Mouse (Mus musculus) kidney, adult 2 months (tissue): ENCODE measurements around the gene Pole4. TPM values are rescaled to one million over a fixed set of nuclear protein-coding genes. Genes with fewer than 3 reads are reported as not detected.

Experiments used
- DNase-seq: peaks from one replicate; pipeline ENCODE4 v3.0.0; 2021
- H3K27ac ChIP-seq: fragments of 200-500 bp; 2 replicates; pipeline ENCODE4 v1.5.1; 2012; ENCODE audit warnings: low read depth, low read length, control low read depth, inconsistent platforms; ENCODE audit not compliant: insufficient read depth
- H3K27me3 ChIP-seq: fragments of 200-500 bp; replicated peaks from 2 replicates; pipeline ENCODE4 v1.6.1; 2012; ENCODE audit warnings: mild to moderate bottlenecking, moderate library complexity, low read length, inconsistent platforms; ENCODE audit not compliant: control insufficient read depth, insufficient read depth
- H3K36me3 ChIP-seq: fragments of 200-500 bp; 2 replicates; pipeline ENCODE4 v1.6.1; 2012; ENCODE audit warnings: mild to moderate bottlenecking, moderate library complexity, low read length, inconsistent platforms; ENCODE audit not compliant: control insufficient read depth, insufficient read depth
- H3K4me1 ChIP-seq: fragments of 200-500 bp; 2 replicates; pipeline ENCODE4 v1.6.1; 2011; ENCODE audit warnings: low read length; ENCODE audit not compliant: control insufficient read depth, insufficient read depth
- H3K4me3 ChIP-seq: fragments of 200-500 bp; 2 replicates; pipeline ENCODE4 v1.5.1; 2011; ENCODE audit warnings: mild to moderate bottlenecking, low read depth, low read length, control low read depth; ENCODE audit not compliant: insufficient read depth
- CTCF ChIP-seq: fragments of 200-500 bp; conservative IDR thresholded peaks from 2 replicates; pipeline ENCODE4 v1.5.1; 2011; ENCODE audit warnings: low read depth, mild to moderate bottlenecking, control low read depth, low read length, moderate library complexity, mixed read lengths; ENCODE audit not compliant: insufficient read depth, insufficient read length
- POLR2A ChIP-seq: fragments of 200-500 bp; IDR thresholded peaks from one replicate; pipeline ENCODE4 v1.6.1; 2011; ENCODE audit warnings: low read depth, low read length, control low read depth
- WGBS: fragments of 180-500 bp; shearing (Covaris S2); methylation state at CpG from one replicate; pipeline ENCODE4 v1.1.7; 2018; 5-methylcytosine and 5-hydroxymethylcytosine counted together
- polyA plus RNA-seq: library from polyadenylated mRNA; depleted of rRNA; stranded (reverse); fragments of >200 nt; gene quantifications from 2 replicates; pipeline ENCODE4 v1.2.3, GENCODE M21; 2012

The Pole4 gene
- polyA plus RNA-seq, 1 experiment: 14.0 TPM

- WGBS: 86% methylated on average over 4 of the region's 4 CpGs
- no peaks in the 10 kb centered on the region for H3K36me3 ChIP-seq
- H3K4me1 ChIP-seq: no peaks in the 10 kb centered on the region
- no peak for DNase-seq
- TF ChIP-seq CTCF (no peak), POLR2A (no peak)
- no peak overlapping the region for H3K4me3 ChIP-seq
- no peak overlapping the region for H3K27ac ChIP-seq
- H3K27me3 ChIP-seq: no peaks in the 10 kb centered on the region
These were observed 92.0 kb downstream of the Pole4 start for GRCm38 (mm10) chr6:82613201-82613600.

DNA sequence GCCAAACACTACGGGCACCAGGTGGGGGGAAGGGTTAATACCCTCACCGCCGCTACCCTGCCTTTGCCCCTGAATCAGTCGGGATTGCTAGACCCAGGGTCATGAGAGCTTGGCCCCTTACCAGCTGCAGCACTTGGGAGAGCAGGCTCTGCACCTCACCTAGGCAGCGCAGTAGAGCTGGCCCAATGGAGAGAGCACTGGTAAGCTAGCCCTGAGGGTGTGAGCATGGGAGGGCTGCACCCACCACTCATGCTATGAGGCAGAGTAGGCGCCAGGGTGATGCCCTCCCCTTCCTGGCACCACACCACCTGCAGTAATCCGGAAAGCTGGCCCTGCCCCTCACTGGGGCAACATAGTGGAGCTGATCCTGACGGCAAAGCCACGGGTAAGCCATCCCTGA is 94.1 kb downstream of the Pole4 start:
- Histone ChIP-seq H3K36me3 (no peaks in the 10 kb centered on the region), H3K27me3 (no peaks in the 10 kb centered on the region), H3K4me3 (no peak overlapping the region), H3K27ac (no peak overlapping the region), H3K4me1 (no peaks in the 10 kb centered on the region)
- WGBS: 86% methylated on average over 9 of the region's 9 CpGs
- no peak for DNase-seq
- TF ChIP-seq POLR2A (no peak), CTCF (no peak)

DNA sequence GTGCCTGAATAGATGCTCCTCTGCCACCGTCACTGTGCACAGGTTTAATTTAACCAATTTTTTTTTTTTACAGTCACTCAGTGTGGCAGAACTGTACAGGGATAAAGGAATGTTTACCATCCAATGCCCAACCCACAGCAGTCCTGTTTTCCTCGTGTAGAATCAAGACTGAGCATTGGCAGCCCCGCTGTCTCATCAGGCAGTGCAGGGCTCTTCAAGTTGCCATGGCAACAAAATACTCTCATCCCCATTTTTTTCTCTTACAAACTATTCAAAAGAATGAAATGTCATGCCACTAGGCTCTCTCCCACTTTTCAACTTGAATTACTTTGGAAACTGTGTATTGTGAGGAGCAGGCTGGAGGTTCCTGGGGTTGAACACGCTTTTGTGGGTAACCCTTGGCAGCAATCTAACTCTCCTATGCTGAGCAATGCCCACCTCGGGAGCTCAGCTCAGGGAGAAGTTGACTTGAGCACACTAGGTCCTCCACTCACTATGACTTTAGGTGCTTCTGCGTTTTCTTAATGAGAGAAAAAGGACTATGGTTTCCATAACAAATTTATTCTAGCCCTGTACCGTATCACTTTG is 95.7 kb downstream of the Pole4 start:
- no peak for TF ChIP-seq POLR2A
- TF ChIP-seq CTCF: no peak
- Histone ChIP-seq H3K4me1 (no peaks in the 10 kb centered on the region), H3K27me3 (no peaks in the 10 kb centered on the region), H3K4me3 (no peak overlapping the region), H3K27ac (no peak overlapping the region), H3K36me3 (no peaks in the 10 kb centered on the region)
- WGBS: 84% methylated on average over 7 of the region's 7 CpGs
- no peak for DNase-seq

DNA sequence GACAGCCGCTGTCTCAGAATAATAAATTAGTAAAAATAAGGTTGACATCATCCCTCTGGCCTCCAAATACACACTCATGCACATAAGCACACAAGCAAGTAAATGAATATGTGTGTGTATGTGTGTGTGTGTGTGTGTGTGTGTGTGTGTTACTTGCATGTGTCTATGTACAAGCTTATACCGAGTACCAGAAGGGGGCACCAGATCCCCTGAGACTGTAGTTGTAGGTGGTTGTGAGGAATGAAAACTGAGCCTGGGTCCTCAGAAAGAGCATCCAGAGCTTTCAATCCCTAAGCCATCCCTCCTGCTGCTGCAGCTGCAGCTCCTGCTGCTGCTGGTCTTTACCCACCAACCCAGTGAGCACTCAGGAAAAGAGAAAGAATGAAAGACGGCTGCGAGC is 96.4 kb downstream of the Pole4 start:
- TF ChIP-seq CTCF (no peak), POLR2A (no peak)
- DNase-seq: no peak
- no peaks in the 10 kb centered on the region for H3K27me3 ChIP-seq
- H3K4me1 ChIP-seq: no peaks in the 10 kb centered on the region
- no peak overlapping the region for H3K4me3 ChIP-seq
- H3K36me3 ChIP-seq: no peaks in the 10 kb centered on the region
- WGBS: 98% methylated on average over 4 of the region's 4 CpGs
- no peak overlapping the region for H3K27ac ChIP-seq

DNA sequence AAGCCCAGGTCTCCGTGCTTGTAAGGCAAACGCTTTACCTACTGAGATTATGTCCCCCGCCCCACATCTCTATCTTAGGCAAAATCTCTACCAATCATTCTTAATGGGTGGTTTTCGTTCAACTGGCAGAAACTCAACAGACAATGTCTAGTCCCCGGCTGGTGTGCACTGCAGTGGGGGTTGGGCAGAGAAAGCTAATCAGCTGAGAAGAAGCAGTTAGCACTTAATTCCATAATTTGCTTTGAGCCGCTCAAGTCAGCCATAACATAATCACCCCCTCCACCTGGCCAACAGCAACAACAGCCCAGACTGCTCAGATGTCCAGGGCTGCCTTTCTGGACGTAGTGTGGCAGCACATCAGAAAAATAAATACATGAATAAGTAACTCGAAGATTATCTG is 100.4 kb downstream of the Pole4 start:
- H3K27ac ChIP-seq: no peak overlapping the region
- no peaks in the 10 kb centered on the region for H3K36me3 ChIP-seq
- no peak overlapping the region for H3K4me3 ChIP-seq
- DNase-seq: no peak
- no peaks in the 10 kb centered on the region for H3K27me3 ChIP-seq
- WGBS: 44% methylated on average over 8 of the region's 8 CpGs
- H3K4me1 ChIP-seq: no peaks in the 10 kb centered on the region
- TF ChIP-seq POLR2A: no peak
- TF ChIP-seq CTCF: no peak

DNA sequence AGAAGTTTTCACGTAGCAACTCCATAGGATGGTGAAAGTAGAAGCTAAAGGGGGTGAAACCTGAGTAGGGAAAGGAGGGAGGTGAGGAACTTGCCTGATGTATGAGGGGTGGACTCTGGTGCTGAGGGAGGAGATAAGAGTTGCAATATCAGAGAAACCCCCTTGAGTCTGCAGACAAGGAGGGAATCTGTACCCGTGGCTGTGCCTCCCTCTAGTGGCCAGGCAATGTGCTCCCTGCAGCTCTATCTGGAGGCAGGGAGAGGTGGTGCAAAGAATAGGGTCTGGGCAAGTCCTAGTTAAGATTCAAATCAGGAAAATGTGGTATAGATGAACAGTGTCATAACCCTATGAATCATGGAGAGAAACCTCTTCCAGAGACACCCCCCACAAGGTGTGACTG is 101.5 kb downstream of the Pole4 start:
- 31% methylated on average over 2 of the region's 2 CpGs for WGBS
- Histone ChIP-seq H3K36me3 (no peaks in the 10 kb centered on the region), H3K27me3 (no peaks in the 10 kb centered on the region), H3K4me3 (no peak overlapping the region), H3K4me1 (no peaks in the 10 kb centered on the region), H3K27ac (no peak overlapping the region)
- TF ChIP-seq CTCF (peak; percentile 66), POLR2A (no peak)
- DNase-seq: peak; percentile 23

DNA sequence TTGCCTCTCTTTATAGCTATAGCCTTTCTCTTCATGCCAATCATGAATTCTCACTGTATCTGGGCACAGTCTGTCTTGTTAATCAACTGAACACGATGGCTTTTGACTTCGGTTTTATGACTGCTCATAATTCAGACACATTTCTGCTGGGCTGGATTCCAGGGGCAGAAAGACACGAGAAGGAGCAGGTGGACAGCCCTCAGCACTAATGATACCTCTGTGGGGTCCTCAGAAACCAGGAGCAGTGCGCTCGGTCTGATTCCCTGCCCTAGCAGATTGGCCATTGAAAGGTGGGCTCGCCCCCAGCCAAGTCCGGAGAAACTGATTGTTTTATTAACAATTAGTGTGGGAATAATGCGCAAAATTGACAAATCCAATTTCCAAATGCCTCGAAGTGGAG is 101.9 kb downstream of the Pole4 start:
- Histone ChIP-seq H3K27me3 (no peaks in the 10 kb centered on the region), H3K27ac (no peak overlapping the region), H3K36me3 (no peaks in the 10 kb centered on the region), H3K4me3 (no peak overlapping the region), H3K4me1 (no peaks in the 10 kb centered on the region)
- no peak for TF ChIP-seq POLR2A
- no peak for TF ChIP-seq CTCF
- 73% methylated on average over 9 of the region's 9 CpGs for WGBS
- DNase-seq: no peak
